7 mouse cellular contexts compared by ENCODE assay signal in the genomic region with DNA sequence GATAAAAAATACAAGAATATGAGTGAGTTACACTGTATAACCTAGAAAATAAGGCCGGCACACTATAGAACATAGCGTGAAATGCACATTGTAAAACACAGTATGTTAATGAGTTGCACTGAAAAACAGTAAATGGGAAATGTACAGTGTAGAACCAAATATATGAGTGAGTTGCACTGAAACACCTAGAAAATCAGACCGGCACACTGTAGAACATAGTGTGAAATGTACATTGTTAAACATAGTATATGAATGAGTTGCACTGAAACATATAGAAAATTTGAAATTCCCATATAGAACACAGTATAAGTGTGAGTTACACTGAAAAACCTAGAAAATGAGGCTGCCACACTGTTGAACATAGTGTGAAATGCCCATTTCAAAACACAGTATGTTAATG.
DNase-seq lines count a peak whose midpoint lies in the region; ATAC-seq lines count a peak whose summit lies in the region.

No protein-coding gene starts in this region.

- H3K9me3 ChIP-seq in midbrain, embryonic 14.5 days (ENCODE audit: control insufficient read depth, low read length): no peaks in the 10 kb centered on the region

- no peak overlapping the region for H3K9ac ChIP-seq in midbrain, embryonic 14.5 days (replicated peaks; ENCODE audit: low read length)

- H3K36me3 ChIP-seq in midbrain, embryonic 14.5 days (ENCODE audit: control insufficient read depth, insufficient read depth, low read length): no peaks in the 10 kb centered on the region

- 87% methylated on average over 3 of the region's 3 CpGs for WGBS in midbrain, embryonic 14.5 days

- H3K27ac ChIP-seq in midbrain, embryonic 14.5 days (replicated peaks; ENCODE audit: low read depth, low read length): no peak overlapping the region

- DNase-seq in urinary bladder, postnatal 14 days (ENCODE audit: low spot score): peak; percentile 15
- no peak for DNase-seq in urinary bladder, adult 2 months (ENCODE audit: low spot score)
- peak; percentile 60 for DNase-seq in c-Kit-positive CD71-positive TER-119-negative erythroid progenitor cells, embryonic 14.5 days (ENCODE audit: low read depth)
- DNase-seq in kidney, postnatal 36 days: peak; percentile 17 to 44
- peak; percentile 62 for DNase-seq in midbrain, embryonic 14.5 days
- DNase-seq in frontal cortex, postnatal 25 days (ENCODE audit: low spot score in 2 of 2): no peak

- H3K4me2 ChIP-seq in midbrain, embryonic 14.5 days (ENCODE audit: low read length): no peak overlapping the region

- H3K4me1 ChIP-seq in midbrain, embryonic 14.5 days (ENCODE audit: control insufficient read depth, insufficient read depth, low read length): no peaks in the 10 kb centered on the region

- H3K4me3 ChIP-seq in midbrain, embryonic 14.5 days (replicated peaks; ENCODE audit: low read depth, low read length): no peak overlapping the region

- ATAC-seq in granulocyte monocyte progenitor cell, adult 5-6 weeks (replicated peaks; ENCODE audit: poor library complexity, severe bottlenecking): peak; percentile 99
- ATAC-seq in midbrain, embryonic 14.5 days (ENCODE audit: low FRiP score, low TSS enrichment): peak; percentile 100

- H3K27me3 ChIP-seq in midbrain, embryonic 14.5 days (ENCODE audit: control insufficient read depth, insufficient read depth, low read length): no peaks in the 10 kb centered on the region

Comparison
In these comparisons a context has a peak if more than half of its experiments do, and no peak if none do; other contexts are left out.
1. DNase-seq: peak in urinary bladder, postnatal 14 days (single experiment), c-Kit-positive CD71-positive TER-119-negative erythroid progenitor cells, embryonic 14.5 days (single experiment), kidney, postnatal 36 days (2 of 2) and midbrain, embryonic 14.5 days (single experiment); none in urinary bladder, adult 2 months (single experiment) and frontal cortex, postnatal 25 days (0 of 2).